Mouse (Mus musculus) CH12.LX (cell line): ENCODE measurements at regions not wholly inside any gene's neighbourhood (a gene's known extent, or its start where the extent isn't known, plus 50 kb on each side); places are given as distances from the start of the nearest gene placed in this dataset.

ENCODE experiments used
- CHD1 ChIP-seq: IDR thresholded peaks from 2 replicates; pipeline ENCODE4 v1.6.1; 2012; ENCODE audit warnings: low read depth, low read length, improper control_type of control experiment, inconsistent platforms
- CHD2 ChIP-seq: IDR thresholded peaks from 2 replicates; pipeline ENCODE4 v1.6.1; 2011; ENCODE audit warnings: low read length, improper control_type of control experiment
- CTCF ChIP-seq, 2 experiments: IDR thresholded peaks in 1 of 2; conservative IDR thresholded peaks in 1 of 2; 2 replicates each; pipeline ENCODE4 v1.5.1; 2011 to 2012; ENCODE audit warnings: low read depth in 2 of 2, low read length in 2 of 2, improper control_type of control experiment in 1 of 2, inconsistent platforms in 1 of 2, mild to moderate bottlenecking in 1 of 2, moderate library complexity in 1 of 2
- E2F4 ChIP-seq: IDR thresholded peaks from 2 replicates; pipeline ENCODE4 v1.6.1; 2011; ENCODE audit warnings: low read depth, low read length, improper control_type of control experiment; ENCODE audit not compliant: insufficient replicate concordance
- NELFE ChIP-seq: IDR thresholded peaks from 2 replicates; pipeline ENCODE4 v1.6.1; 2011; ENCODE audit warnings: low read depth, low read length, improper control_type of control experiment
- TCF12 ChIP-seq: IDR thresholded peaks from 2 replicates; pipeline ENCODE4 v1.6.1; 2014; ENCODE audit warnings: low read depth, mild to moderate bottlenecking, inconsistent platforms, low read length, improper control_type of control experiment
- UBTF ChIP-seq: IDR thresholded peaks from 2 replicates; pipeline ENCODE4 v1.6.1; 2012; ENCODE audit warnings: low read depth, mild to moderate bottlenecking, inconsistent platforms, low read length, improper control_type of control experiment, moderate library complexity
- ZC3H11A ChIP-seq: IDR thresholded peaks from 2 replicates; pipeline ENCODE4 v1.6.1; 2012; ENCODE audit warnings: low read depth, mild to moderate bottlenecking, inconsistent platforms, low read length, improper control_type of control experiment

DNA sequence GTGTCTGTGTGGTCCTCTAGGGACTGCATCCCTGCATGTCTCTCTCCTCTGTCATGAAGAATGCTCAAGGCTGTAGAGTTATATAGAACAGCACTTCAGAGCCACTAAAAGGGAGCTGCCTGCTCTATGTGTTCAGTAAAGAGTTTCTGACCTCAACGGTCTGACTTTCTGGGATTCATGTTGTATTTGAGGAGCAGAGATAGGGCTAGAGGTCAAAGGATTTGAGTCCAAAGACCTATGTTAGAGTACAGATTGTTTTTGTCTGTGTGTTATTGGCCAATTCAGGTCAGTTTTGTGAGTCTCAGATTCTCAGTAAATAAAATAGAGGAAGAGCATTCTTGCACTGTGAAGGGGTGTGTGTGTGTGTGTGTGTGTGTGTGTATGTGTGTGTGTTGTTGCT is 90.0 kb upstream of the Bcl6 start:
- TF ChIP-seq CTCF (conservative IDR thresholded peaks at IDR 0.05 in 1 of 2, IDR thresholded peaks at IDR 0.05 in 1 of 2; ENCODE audit: low read depth in 2 of 2, low read length in 2 of 2) (no peak), CHD2 (no peak), ZC3H11A (no peak), UBTF (no peak), CHD1 (no peak), E2F4 (no peak), NELFE (no peak), TCF12 (no peak)
